Mouse (Mus musculus) splenic B cell, adult 2 months (primary cell): Measurements from ENCODE around the gene Cebpa.
A peak's percentile ranks its signal among the peaks of the same experiment; 100 is the strongest.

Source experiments
- DNase-seq: peaks from one replicate; pipeline ENCODE4 v3.0.0-alpha.2; 2011; ENCODE audit warnings: low read depth, low spot score
- H3K27me3 ChIP-seq: 2 replicates; pipeline ENCODE4 v1.6.1; 2012; ENCODE audit warnings: mild to moderate bottlenecking, low read length, moderate library complexity, mixed read lengths; ENCODE audit not compliant: control insufficient read depth, poor library complexity, insufficient read depth, severe bottlenecking
- H3K36me3 ChIP-seq: 2 replicates; pipeline ENCODE4 v1.6.1; 2012; ENCODE audit warnings: mild to moderate bottlenecking, low read length, moderate library complexity, mixed read lengths; ENCODE audit not compliant: control insufficient read depth, poor library complexity, insufficient read depth, severe bottlenecking

The Cebpa gene

DNA sequence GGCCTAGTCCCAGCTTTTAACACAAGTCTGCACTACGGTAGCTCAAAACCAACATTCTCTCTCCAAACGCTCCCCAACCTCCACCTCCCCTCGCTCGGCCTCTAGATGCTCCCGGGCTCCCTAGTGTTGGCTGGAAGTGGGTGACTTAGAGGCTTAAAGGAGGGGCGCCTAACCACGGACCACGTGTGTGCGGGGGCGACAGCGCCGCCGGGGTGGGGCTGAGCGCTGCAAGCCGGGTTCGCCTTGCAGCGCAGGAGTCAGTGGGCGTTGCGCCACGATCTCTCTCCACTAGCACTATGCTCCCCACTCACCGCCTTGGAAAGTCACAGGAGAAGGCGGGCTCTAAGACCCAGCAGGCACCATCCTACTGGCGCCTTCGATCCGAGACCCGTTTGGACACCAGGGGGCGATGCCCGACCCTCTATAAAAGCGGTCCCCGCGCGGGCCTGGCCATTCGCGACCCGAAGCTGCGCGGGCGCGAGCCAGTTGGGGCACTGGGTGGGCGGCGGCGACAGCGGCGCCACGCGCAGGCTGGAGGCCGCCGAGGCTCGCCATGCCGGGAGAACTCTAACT, at the start of gene Cebpa:
Gene Cebpa (plus strand): TSS at position 453 of the 573 bp plus-strand sequence.
- DNase-seq: peak; percentile 80
- Histone ChIP-seq H3K27me3 (no peaks in the 10 kb centered on the region; the same call in 1 of the 2 replicates), H3K36me3 (no peaks in the 10 kb centered on the region)

DNA sequence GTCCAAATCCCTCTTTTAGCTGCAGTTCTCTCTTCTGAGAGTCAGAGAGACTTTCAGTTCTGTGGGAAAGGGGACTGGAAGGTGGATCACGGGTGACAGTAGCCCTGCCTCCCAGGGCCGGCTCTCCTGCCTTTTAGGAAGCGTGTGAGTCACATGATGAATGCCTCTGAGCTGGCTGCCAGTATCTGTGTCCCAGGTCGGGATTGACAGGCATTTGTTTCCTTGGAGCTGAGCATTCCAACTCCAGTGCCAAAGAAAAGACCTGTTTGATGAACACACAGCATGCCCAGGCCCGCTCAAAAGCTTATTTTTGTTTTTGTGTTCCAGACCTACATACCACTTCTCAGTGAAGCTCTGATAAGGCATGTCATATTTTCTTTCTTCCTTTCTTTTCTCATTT, 42.4 kb upstream of the Cebpa start:
- H3K36me3 ChIP-seq: no peaks in the 10 kb centered on the region
- H3K27me3 ChIP-seq: no peaks in the 10 kb centered on the region
- DNase-seq: no peak

DNA sequence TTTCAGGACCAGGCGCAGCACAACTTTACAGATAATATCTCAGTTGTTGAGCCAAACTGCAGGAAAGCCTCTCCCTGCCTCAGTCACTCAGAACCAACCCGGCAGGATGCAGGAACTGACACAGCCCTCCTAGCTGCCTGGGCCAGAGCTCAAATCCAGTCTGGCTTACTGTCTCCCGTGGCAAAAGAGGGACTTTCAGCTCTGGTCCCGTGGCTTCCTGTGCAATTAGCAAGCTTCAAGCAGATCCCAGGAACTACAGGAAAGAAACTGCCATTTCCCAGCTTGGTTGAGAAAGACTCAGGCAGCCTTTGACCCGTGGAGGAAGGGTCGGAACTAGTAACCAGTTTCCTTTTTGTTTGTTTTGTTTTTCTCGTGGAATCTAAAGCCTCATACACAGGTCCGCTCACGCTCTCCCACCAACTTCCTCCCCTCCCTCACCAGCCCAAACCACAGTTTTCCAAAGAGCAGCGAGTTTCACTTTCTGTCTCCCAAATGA, 38.2 kb upstream of the Cebpa start:
- DNase-seq: no peak
- H3K27me3 ChIP-seq: no peaks in the 10 kb centered on the region; the same call in 1 of the 2 replicates
- H3K36me3 ChIP-seq: no peaks in the 10 kb centered on the region

DNA sequence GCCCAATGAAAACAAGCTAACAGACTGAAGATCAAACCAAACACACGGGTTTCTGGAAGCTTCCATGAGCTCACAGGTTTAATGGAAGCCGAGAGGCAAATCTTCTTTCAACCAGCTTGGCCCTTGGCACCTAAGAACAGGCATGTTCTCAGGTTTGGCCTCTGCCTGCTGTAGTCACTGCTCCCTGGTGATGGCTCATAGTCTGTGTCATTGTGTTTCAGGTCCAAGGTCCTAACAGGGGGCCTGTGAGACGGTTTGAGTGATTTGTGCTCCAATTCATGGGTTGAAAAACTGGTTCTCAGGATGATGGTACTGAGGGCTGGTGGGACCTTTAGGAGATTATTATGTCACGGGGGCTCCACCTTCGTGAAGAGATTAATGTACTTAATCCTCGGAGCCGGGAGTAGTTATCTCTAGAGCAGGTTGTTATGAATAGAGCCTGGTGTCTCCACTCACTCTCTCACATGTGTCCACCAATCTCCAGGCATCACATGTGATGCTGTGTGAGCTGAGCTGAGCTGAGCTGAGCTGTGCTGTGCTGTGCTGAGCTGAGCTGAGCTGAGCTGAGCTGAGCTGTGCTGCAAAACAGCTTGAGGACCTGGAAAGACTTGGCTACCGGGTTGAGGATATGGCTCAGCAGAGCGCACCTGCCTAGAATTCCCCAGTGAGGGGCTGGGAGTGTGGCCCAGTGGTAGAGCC, 37.5 kb upstream of the Cebpa start:
- Histone ChIP-seq H3K36me3 (no peaks in the 10 kb centered on the region), H3K27me3 (no peaks in the 10 kb centered on the region; the same call in 1 of the 2 replicates)
- no peak for DNase-seq

DNA sequence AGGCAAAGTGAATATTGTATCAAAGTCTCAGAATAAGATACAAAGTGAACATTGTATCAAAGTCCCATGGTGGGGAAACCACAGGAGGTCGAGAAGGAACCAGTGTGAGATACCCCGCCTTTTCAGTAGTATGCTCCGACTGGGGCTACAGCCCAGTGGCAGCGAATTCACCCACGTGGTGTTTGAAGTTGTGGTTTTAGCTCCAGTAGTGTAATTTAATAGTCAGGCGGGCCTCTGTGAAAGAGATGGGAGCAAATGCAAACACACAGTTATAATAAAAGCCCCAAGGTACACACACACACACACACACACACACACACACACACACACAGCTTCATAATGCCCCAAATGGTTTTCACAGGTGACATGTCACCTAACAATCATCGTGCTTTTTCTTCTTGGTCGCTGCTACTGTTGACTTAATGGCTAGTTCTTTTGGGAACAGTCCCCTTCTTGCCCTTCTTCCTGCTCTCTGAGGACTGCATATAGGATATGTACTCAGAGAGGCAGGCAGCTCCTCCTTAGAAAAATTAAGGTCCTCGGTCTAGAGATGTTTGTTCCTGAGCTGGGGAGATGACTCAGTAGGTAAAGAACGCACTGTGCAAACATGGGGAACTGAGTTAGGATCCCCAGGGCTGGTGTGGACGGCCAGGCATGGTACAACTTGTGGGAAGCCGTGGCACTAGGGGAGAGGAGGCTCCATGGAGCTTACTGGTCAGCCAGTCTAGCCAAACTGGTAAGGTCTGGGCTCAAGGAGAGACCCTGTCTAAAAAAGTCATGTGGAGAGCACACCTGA, 34.3 kb upstream of the Cebpa start:
- H3K27me3 ChIP-seq: no peaks in the 10 kb centered on the region; the same call in 1 of the 2 replicates
- H3K36me3 ChIP-seq: no peaks in the 10 kb centered on the region
- no peak for DNase-seq

DNA sequence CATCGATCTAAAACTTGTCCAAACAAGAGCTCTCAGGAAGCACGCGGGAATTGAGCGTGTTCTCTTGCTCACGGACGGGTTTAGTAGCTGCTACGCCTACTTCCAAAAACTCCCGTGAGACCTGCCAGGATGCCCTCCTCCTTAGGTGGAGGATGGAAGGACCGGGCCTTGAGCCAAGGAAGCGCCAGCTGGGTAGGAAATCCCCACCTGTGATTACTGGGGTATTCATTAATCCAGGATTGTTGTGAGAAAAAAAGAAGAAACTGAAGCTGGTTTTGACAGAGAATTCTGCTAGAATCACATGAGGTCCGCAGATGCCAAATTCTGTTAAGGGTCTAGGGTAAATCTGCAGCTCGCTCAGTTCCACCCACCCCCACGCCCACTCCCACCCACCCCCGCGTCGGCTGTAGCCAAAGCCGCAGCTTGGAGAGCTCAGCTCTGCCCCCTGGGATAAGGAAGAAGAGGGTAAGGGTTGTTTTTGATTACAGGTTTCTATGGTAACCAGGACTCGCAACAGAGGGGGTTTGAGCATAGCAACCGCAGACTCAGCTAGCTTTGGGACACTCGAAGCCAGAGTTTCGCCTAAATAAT, 32.7 kb upstream of the Cebpa start:
- no peaks in the 10 kb centered on the region; the same call in 1 of the 2 replicates for H3K27me3 ChIP-seq
- no peaks in the 10 kb centered on the region for H3K36me3 ChIP-seq
- no peak for DNase-seq

DNA sequence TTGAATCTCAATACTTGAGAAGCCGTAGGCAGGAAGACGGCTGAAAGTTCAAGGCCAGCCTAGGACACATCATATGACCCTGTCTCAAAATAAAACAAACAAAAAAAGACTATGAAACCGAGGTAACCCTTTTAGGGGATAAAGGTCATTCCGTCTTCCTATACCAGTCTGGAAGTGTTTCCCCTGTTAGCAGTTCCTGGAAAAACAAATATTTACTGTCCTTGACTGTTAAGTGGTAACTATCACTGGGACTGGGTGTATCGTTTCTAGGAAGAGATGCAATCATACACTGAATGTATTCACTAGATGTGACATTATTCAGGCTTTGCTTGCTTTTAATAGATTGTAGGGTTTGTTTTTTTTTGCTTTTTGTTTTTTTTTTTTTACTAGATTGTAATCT, 28.5 kb upstream of the Cebpa start:
- no peaks in the 10 kb centered on the region; the same call in 1 of the 2 replicates for H3K27me3 ChIP-seq
- H3K36me3 ChIP-seq: no peaks in the 10 kb centered on the region
- DNase-seq: no peak

DNA sequence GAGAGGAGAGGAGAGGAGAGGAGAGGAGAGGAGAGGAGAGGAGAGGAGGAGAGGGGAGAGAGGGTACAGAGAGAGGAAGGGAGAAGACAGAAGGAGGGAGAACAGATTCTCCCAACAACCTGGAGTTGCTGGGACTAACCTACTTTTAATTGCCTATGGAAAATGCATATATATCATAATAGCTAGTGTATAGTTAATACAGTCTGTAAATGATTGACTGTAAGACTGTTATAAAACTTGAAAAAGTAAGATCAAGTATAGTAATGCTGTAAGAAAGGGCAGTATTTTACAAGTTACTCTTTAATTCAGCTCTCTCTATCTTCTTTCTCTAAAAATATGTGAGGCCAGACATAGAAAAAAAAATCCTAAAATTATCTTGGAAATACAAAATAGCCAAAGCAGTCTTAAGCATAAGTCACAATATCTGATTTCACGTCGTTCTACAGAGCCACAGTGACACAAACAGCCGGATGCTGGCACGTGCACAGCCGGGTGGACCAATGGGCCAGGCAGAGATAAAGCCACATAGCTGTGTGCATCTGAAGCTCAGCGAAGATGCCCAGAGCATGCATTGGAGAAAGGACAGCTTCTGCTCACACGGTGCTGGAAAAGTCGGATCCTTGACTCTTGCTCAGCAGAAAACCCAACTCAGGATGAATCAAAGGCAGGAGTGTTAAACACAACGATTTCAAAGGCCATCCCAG, 24.0 kb upstream of the Cebpa start:
- Histone ChIP-seq H3K36me3 (no peaks in the 10 kb centered on the region), H3K27me3 (no peaks in the 10 kb centered on the region)
- no peak for DNase-seq

DNA sequence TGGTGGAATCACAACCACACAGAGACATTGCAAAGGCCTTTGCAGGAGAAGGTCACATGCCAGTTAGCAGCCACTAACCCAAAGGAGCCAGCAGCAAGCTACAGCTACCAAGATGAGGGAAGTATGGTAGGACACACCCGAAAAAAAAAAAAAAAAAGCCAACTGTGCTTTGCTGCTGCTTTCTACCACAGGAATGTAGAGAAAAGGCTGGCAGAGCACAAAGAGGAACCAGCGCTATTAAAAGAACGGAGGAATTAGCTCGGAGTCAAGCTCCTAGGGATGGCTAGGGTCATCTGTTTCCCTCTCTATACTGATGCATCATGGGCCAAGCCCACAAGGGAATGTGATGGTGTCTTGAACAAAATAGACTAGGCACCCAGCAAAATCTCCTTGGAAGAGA, 20.3 kb upstream of the Cebpa start:
- Histone ChIP-seq H3K36me3 (no peaks in the 10 kb centered on the region), H3K27me3 (no peaks in the 10 kb centered on the region)
- no peak for DNase-seq

DNA sequence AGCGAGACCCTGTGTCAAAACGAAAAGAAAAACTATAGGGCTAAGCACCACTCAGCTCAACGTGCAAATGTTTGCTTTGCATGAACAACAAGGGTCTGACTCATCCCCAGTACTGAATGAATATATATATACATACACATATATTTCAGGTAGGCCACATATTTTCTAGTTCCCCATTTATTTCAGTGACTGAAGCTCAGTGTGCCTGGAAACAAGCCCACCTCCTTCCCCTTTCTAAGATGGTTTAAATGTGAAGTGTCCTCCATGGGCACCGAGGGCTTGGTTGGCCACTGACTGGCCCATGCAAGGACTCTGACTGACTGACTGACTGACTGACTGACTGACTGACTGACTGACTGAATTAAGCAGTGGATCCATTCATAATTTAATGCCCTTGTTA, 19.6 kb upstream of the Cebpa start:
- no peaks in the 10 kb centered on the region for H3K36me3 ChIP-seq
- H3K27me3 ChIP-seq: no peaks in the 10 kb centered on the region
- no peak for DNase-seq

DNA sequence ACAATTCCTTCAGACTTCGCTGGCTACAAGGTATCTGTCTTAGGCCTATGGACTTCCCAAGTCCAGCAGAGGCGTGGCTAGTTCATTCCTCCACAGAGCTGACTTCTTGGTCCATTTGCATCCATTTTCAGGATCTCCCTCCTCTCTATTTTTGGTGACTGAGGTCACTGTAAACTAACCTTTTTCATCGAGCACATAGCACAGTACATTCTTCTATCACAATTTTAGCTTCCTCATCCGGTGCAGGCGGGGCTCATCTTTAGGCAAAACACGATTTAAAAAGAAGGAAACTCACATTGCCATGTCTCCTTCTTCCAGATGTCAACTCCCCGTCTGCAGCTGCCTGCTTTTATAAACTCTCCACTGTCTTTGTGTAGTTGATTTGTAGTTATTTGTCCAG, 12.5 kb upstream of the Cebpa start:
- DNase-seq: no peak
- Histone ChIP-seq H3K27me3 (no peaks in the 10 kb centered on the region), H3K36me3 (no peaks in the 10 kb centered on the region)

DNA sequence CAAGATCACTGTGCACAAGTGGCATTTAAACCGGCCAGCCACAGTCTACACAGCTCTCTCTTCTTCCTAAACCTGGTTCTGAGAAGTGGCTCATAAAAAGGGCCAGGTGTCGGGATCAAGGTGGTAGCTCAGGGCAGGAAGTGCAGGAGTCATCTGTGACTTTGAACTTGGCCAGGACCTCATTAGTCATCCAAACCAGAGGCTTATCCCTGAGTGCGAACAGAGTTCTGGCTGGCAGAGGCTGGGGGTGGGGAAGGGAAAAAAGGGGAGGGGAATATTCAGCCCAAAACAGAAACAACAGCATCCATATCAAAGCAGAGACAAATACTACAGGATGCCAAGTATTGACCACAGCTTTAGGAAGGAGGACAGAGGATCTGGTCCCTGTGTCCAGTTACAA, 11.5 kb upstream of the Cebpa start:
- Histone ChIP-seq H3K27me3 (no peaks in the 10 kb centered on the region), H3K36me3 (no peaks in the 10 kb centered on the region)
- no peak for DNase-seq

DNA sequence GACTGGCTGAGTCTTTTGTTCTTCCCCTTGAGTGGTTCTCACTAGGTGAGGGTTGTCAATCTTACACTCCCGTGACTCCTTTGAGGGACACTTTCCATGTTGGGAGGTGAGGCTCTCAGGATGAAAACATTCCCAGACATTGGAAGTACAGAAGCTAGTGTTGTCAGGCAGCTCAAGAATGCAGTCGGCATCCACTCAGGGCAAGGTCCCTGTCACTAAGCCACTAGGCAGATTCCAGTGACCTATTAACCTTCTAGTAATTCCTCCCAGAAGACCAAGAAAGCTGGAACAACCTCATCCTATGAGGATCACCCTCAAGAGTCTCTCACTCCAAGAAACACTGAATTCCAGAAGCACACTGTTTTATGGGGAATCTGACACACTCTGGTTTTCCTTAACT, 11.0 kb upstream of the Cebpa start:
- DNase-seq: no peak
- H3K27me3 ChIP-seq: no peaks in the 10 kb centered on the region

DNA sequence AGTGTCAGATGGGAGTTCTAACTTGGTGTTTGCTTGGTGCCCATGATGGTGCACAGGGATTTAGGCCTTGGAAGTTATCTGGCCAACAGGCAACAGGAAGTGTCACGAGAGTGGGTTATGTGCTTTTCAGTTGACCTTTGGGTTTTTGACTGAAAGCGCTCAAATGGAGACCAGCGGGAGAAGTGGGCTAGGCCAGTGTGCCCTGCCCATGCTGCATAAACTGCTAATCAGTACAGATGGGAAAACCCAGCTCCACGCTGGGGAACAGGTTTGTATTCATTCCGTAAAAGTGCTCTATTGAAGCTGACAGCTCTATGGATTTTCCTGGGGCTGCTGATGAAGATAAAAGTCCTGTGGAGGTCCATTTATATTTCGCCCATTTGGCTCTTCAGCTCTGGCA, 10.4 kb upstream of the Cebpa start:
- H3K27me3 ChIP-seq: no peaks in the 10 kb centered on the region
- DNase-seq: no peak
- no peaks in the 10 kb centered on the region for H3K36me3 ChIP-seq

More for the DNA sequence above, 11.0 kb upstream of the Cebpa start:
- no peaks in the 10 kb centered on the region for H3K36me3 ChIP-seq
